Mouse (Mus musculus) natural killer cell, adult 2 months (primary cell): Measurements from ENCODE around the gene Efcab1.

Experiments
- DNase-seq, 2 experiments: peaks; one replicate each; pipeline ENCODE4 v3.0.0; 2022; ENCODE audit warnings: low spot score in 2 of 2

Efcab1 gene

DNA sequence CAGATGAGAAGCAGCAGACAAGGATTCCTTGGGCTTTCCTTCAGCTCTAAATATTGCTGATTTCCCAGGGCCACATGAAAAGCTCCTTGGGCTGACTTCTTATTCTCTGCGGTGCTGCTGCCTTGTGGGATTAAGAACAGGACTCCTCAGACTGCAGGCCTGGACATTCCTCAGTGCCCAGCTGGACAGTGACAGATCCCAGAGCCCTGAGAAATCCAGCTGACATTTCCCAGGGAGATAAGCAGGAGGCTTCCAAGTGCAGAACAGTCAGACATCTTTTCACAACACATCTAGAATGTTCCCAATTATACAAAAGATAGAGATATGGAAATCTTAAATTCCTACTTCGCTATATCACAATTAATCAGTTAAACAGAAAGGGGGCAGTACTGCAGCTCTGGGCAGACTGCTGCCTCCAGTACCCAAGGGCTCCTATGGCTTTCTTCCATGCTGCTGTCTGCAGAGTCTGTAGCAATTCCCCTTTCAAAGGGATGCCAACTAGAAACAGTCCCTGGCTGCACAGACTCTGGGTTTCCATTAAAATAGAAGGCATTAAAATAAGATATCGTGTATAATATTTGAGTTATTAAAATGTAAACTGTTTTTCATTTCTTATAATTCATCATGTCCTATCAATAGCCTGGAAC lies 86.2 kb downstream of the Efcab1 start:
- no peak for DNase-seq

DNA sequence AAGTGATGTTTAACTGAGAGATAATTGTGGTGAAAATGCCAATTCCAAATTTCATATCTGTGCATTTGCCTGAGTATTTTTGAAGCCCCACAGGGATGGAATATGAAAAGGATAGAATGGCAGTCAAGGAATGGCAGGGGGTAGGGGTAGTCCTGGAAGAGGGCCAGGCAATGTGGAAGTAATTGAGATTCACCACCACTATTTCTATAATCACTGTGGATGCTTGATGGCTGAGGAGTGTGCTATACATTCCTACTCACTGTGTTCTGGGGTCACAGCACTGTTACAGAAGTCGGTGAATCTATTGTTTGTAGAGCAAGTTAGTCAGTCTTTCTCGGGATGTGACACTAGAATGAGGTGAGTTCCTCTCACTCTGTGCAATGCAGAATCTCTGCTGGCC lies 108.3 kb downstream of the Efcab1 start:
- no peak for DNase-seq
